Mouse (Mus musculus): ENCODE measurements around the gene Aipl1.

- TF ChIP-seq ZC3H11A (IDR thresholded peaks at IDR 0.05; ENCODE audit: borderline replicate concordance, low read depth, low read length) (no peak), MAFK (IDR thresholded peaks at IDR 0.05; ENCODE audit: insufficient read depth, low read depth, low read length) (no peak), ZNF384 (IDR thresholded peaks at IDR 0.05; ENCODE audit: low read depth, low read length) (no peak), HCFC1 (IDR thresholded peaks at IDR 0.05; ENCODE audit: borderline replicate concordance, insufficient read depth, low read length) (no peak), CHD2 (IDR thresholded peaks at IDR 0.05; ENCODE audit: low read depth, low read length) (no peak)
Observed at GRCm38 (mm10) chr11:72057166-72057565, 19.9 kb upstream of the Aipl1 start.

Data from ES-E14 (cell line).